Mouse (Mus musculus) erythroblast, embryonic 14.5 days (primary cell): ENCODE data around the gene Foxo6. TPM values are rescaled to one million over a fixed set of nuclear protein-coding genes. Genes with fewer than 3 reads are reported as not detected.

Experiments
- H3K27me3 ChIP-seq: 2 replicates; pipeline ENCODE4 v1.6.1; 2012; ENCODE audit warnings: inconsistent platforms; ENCODE audit not compliant: control insufficient read depth
- H3K36me3 ChIP-seq: 2 replicates; pipeline ENCODE4 v1.6.1; 2012; ENCODE audit warnings: mild to moderate bottlenecking, inconsistent platforms; ENCODE audit not compliant: control insufficient read depth
- H3K4me1 ChIP-seq: 2 replicates; pipeline ENCODE4 v1.6.1; 2012; ENCODE audit warnings: inconsistent platforms; ENCODE audit not compliant: control insufficient read depth
- H3K4me3 ChIP-seq: replicated peaks from 2 replicates; pipeline ENCODE3; 2012; ENCODE audit warnings: moderate library complexity, mild to moderate bottlenecking, inconsistent platforms
- H3K9me3 ChIP-seq: 2 replicates; pipeline ENCODE4 v1.6.1; 2012; ENCODE audit warnings: low read length, inconsistent platforms, mixed read lengths; ENCODE audit not compliant: control insufficient read depth
- GATA1 ChIP-seq: IDR thresholded peaks from 2 replicates; pipeline ENCODE4 v1.6.1; 2012; ENCODE audit warnings: low read length, inconsistent platforms, mixed read lengths
- TAL1 ChIP-seq: IDR thresholded peaks from 3 replicates; pipeline ENCODE4 v1.6.1; 2012; ENCODE audit warnings: low read length, inconsistent platforms, mixed read lengths
- polyA plus RNA-seq: library from polyadenylated mRNA; stranded (reverse); fragments of >175 nt; gene quantifications from 2 replicates; pipeline ENCODE4 v1.2.3, GENCODE M21; 2012

Foxo6 gene
- polyA plus RNA-seq, 1 experiment = not detected

DNA sequence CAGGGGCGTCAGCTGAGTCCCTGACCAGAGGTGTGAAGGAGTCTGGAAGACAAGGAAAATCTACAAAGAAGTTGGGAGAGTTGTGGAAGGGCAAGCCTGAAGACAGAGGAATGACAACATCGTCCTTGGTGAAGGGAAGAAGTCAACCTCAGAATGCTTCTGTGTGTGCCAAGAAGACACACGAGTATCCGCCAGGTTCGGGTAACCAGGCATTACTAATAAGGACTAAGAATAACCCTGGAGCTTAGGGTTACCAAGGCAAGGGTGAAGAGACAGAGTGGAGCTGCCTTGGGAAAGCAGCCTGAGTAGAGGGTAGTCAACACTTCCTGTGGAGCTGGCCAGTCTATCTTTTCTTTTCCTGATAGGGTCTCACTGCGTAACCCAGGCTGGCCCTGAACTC lies 41.1 kb downstream of the Foxo6 start:
- TF ChIP-seq TAL1 (no peak), GATA1 (no peak)
- Histone ChIP-seq H3K4me1 (no peaks in the 10 kb centered on the region), H3K36me3 (no peaks in the 10 kb centered on the region), H3K4me3 (no peak overlapping the region), H3K9me3 (no peaks in the 10 kb centered on the region), H3K27me3 (peaks cover 4% of the 10 kb centered on the region)

DNA sequence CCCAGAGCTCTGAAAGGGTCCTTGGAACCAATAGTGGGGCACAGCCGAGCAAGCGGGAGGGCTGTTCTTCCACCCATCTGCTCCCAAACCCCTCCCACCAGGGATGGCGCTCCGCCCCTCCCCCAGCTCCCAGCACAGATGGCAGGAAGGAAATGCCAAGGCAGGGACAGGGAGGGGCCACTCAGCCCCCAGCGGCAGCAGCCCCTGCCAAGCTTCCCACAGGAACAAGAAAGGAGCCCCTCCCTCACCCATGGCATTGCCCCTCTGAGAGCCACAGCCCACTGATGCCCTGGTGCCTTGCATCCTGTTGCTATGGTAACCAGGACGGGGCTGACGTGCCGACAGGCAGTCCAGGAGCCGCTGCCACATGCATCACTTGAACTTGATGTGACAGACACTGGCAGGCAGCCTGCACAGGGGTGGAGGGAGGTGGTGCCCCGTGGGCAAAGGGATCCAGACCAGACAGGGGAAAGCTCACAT lies 44.3 kb downstream of the Foxo6 start:
- Histone ChIP-seq H3K4me1 (no peaks in the 10 kb centered on the region), H3K27me3 (peaks cover 4% of the 10 kb centered on the region), H3K36me3 (no peaks in the 10 kb centered on the region), H3K4me3 (no peak overlapping the region), H3K9me3 (no peaks in the 10 kb centered on the region)
- TF ChIP-seq TAL1 (no peak), GATA1 (no peak)

DNA sequence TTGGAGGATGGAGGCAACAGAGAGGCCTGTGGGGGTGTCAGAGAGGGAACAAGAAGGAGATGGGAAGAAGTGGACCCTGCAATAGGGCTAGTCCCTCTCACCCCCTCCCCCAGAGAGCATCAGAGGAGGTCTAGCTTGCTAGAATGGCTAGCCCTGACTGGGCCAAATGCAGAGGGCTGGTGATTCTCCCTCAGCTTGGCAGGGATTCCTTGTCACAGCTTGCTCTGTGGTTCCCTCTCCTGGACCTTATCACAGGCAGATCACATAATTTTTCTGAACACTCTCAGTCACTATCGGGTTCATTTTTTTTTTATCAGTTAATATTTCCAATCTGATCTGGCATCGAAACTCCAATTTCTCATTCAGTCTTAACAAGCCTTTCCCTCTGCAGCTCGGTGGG lies 46.0 kb downstream of the Foxo6 start:
- no peak for TF ChIP-seq TAL1
- no peak for TF ChIP-seq GATA1
- Histone ChIP-seq H3K9me3 (no peaks in the 10 kb centered on the region), H3K4me1 (no peaks in the 10 kb centered on the region), H3K27me3 (peaks cover 4% of the 10 kb centered on the region), H3K4me3 (no peak overlapping the region), H3K36me3 (no peaks in the 10 kb centered on the region)

DNA sequence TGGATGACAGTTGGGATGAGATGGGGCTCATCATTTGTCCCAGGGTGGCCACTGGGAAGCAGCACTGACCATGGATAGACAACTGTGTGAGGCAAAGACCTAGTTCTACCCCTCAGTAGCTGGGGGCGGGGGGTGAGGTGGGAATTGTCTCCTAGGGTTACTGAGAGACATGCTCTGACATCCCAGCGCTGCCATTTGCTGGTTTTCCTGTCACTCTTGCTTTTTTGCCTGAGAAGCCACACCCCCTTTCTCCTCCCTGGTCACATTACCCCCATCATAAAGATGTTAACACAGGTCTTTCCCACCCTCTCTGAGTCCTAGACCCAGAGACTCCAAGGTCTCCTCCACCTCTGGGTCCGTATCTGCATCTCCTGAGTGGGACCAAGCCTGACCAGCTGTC lies 47.7 kb downstream of the Foxo6 start:
- Histone ChIP-seq H3K27me3 (peaks cover 4% of the 10 kb centered on the region), H3K36me3 (no peaks in the 10 kb centered on the region), H3K9me3 (no peaks in the 10 kb centered on the region), H3K4me3 (no peak overlapping the region), H3K4me1 (no peaks in the 10 kb centered on the region)
- TF ChIP-seq GATA1 (no peak), TAL1 (no peak)

DNA sequence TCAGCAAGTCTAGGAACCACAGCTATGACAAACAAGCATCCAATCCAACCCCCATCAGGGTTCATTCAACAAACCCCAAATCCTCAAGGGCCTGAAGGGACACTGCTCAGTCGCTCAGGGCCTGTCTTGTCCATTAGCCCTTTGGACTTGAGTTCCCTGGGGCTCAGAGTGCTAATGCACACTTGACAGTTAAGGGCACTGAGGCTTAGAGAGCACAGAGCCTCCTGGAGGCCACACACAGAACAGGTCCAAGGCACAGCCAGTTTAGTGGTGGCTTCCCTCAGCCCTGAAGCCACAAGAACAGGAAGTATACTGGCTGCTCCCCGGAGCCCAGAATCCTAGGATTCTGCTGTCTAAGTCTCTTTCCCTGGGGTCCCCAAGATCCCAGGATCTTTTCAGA lies 53.9 kb downstream of the Foxo6 start:
- no peaks in the 10 kb centered on the region for H3K9me3 ChIP-seq
- no peaks in the 10 kb centered on the region for H3K27me3 ChIP-seq
- H3K36me3 ChIP-seq = no peaks in the 10 kb centered on the region
- no peak overlapping the region for H3K4me3 ChIP-seq
- TF ChIP-seq TAL1 = no peak
- no peaks in the 10 kb centered on the region for H3K4me1 ChIP-seq

DNA sequence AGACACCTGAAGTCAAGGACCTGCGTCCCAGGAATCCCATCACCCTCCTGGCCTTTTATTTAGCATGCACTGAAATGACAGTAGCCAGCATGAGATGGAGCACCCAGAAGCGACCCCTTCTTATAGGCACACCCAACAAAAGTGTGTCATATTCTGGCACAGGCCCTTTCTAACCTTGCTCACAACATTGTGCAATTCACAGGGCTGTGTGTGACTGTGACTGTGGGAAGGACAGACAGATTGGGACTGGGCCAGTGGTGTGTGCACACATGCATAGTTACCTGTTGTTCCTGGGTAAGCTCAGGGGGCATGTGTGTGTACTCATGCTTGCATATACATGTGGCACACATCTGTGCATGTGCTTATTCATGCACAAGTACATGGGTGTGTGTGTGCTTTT lies 54.6 kb downstream of the Foxo6 start:
- no peaks in the 10 kb centered on the region for H3K36me3 ChIP-seq
- no peaks in the 10 kb centered on the region for H3K27me3 ChIP-seq
- no peak overlapping the region for H3K4me3 ChIP-seq
- no peaks in the 10 kb centered on the region for H3K4me1 ChIP-seq
- no peak for TF ChIP-seq GATA1
- no peak for TF ChIP-seq TAL1
- H3K9me3 ChIP-seq = no peaks in the 10 kb centered on the region

DNA sequence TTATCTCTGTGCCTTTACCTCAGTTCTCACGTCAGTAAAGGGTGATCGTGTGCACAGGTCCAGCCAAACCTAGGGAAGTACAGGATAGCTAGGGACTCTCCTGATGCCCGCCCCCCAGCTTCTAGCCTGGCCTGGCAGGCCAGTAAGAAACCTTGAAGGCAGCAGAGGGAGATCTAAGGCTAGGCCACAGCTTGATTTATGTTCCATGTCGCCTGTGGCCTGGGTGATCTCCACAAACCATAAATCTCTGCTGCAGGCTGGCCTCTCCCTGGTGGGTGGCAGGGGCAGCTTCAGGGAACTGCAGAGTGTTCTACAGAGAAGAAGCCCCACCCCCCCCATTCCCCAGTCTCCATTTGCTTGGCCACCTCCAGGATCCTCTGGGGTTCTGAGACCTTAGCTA lies 55.2 kb downstream of the Foxo6 start:
- TF ChIP-seq TAL1 (no peak), GATA1 (no peak)
- H3K27me3 ChIP-seq = no peaks in the 10 kb centered on the region

DNA sequence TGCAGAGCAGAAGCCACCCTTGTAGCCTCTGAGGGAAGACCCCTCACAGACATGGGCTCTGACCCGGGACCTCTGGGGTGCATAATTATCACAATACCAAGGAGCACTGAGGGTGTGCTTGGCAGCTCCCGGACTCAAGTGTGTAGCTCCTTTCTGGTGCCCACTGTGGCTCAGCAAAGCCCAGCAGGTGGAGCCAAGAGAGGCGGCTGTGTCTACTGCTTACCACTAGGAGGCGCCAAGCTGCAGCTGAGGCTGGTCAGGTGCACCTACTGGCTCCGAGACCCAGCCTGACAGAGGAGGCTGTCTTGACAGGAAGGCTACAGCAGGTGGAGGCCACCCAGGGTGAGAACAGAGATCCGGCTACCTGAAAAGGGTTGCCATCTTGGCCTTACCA lies 56.9 kb downstream of the Foxo6 start:
- H3K9me3 ChIP-seq = no peaks in the 10 kb centered on the region
- no peaks in the 10 kb centered on the region for H3K36me3 ChIP-seq
- no peaks in the 10 kb centered on the region for H3K27me3 ChIP-seq
- H3K4me3 ChIP-seq = no peak overlapping the region
- H3K4me1 ChIP-seq = no peaks in the 10 kb centered on the region
- TF ChIP-seq TAL1 (no peak), GATA1 (no peak)

More for the DNA sequence above, 55.2 kb downstream of the Foxo6 start:
- Histone ChIP-seq H3K4me3 (no peak overlapping the region), H3K36me3 (no peaks in the 10 kb centered on the region), H3K9me3 (no peaks in the 10 kb centered on the region), H3K4me1 (no peaks in the 10 kb centered on the region)

DNA sequence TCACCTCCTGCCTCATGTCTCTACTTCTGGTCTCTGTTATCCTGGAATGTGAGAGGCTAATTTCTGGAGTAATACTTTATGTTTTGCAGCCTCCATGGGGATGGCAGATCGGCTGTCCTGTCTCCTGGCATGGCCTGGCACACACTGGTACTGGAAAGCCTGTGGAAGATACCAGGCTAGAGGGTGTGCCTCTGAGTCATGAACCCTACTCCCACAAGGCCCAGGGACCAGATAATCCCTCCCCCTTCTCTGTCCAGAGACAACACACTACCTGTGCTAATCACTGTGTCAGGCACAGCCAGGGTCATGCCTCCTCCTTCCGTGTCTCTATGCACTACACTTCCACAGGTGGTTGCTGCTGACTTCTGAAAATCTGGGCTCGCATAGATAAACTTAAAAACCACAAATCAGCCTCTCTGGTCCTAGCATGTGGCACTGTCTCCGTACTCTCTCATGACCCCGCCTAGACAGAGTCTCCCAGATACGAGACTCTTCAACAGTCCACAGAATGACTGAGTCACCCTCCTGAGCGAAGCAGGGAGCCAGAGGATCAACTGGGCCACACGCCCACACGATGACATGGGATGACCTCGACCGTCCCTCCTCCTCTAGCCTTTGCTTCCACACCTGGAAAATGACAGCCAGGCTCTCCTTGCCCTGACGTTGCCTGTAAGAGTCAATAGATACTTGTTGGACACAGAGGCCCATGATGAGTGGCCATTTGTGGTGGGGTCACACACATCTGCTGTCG lies 57.5 kb downstream of the Foxo6 start:
- no peaks in the 10 kb centered on the region for H3K9me3 ChIP-seq
- no peaks in the 10 kb centered on the region for H3K27me3 ChIP-seq
- no peaks in the 10 kb centered on the region for H3K36me3 ChIP-seq
- TF ChIP-seq TAL1 = no peak
- TF ChIP-seq GATA1 = no peak
- H3K4me3 ChIP-seq = no peak overlapping the region
- H3K4me1 ChIP-seq = no peaks in the 10 kb centered on the region

DNA sequence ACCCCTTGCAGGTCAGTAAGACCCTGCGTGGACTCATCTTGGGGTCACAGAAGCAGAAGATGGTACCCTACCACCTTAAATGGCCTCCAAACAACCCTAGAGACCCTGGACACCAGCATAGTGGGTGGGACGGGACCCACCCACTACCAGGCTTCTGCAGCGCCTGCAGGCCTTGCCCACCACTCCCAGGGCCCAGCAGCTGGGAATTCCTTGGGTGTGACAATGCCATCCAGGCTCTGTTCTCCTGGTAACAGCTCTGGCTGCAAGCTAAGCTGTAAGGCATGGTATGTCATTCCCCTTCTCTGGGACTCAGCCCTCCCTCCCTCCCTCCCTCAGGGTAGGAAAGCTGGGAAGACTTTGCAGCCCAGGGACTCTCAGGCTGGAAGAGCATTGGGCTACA lies 58.5 kb downstream of the Foxo6 start:
- Histone ChIP-seq H3K4me3 (no peak overlapping the region), H3K4me1 (no peaks in the 10 kb centered on the region; the same call in 1 of the 2 replicates), H3K27me3 (no peaks in the 10 kb centered on the region), H3K36me3 (no peaks in the 10 kb centered on the region), H3K9me3 (no peaks in the 10 kb centered on the region)
- TF ChIP-seq TAL1 = no peak
- TF ChIP-seq GATA1 = no peak
